Mouse (Mus musculus) gastrocnemius, adult 8-10 months (tissue): ENCODE results near the gene Oscp1. TPM values are rescaled to one million over a fixed set of nuclear protein-coding genes. Genes with fewer than 3 reads are reported as not detected.

Source experiments
- DNase-seq, 2 experiments: peaks; one replicate each; pipeline ENCODE4 v3.0.0; 2022; ENCODE audit warnings: low spot score in 2 of 2
- total RNA-seq, 4 experiments: library from RNA; stranded (reverse); gene quantifications; 2 replicates each; pipeline ENCODE4 v1.2.4; 2022

The Oscp1 gene
- total RNA-seq, result 1 to 10 TPM; 1.2 to 3.2 (median 2.9) TPM

- peak; percentile 76 to 78 for DNase-seq
Measured at GRCm38 (mm10) chr4:126058134-126058996, at the start of gene Oscp1. Gene Oscp1, plus strand, starts transcription at chr4:126058565.

GRCm38 (mm10) chr4:126017676-126018332 lies 40.6 kb upstream of the Oscp1 start:
- DNase-seq, result no peak

GRCm38 (mm10) chr4:126018966-126019538 lies 39.3 kb upstream of the Oscp1 start:
- no peak for DNase-seq

- no peak for DNase-seq
Measured at GRCm38 (mm10) chr4:126024303-126024900, 34.0 kb upstream of the Oscp1 start, which contains the start of gene Csf3r. Gene Csf3r, plus strand, starts transcription at chr4:126024550.

GRCm38 (mm10) chr4:126025801-126026200 lies 32.6 kb upstream of the Oscp1 start:
- no peak for DNase-seq

GRCm38 (mm10) chr4:126027980-126028379 lies 30.4 kb upstream of the Oscp1 start:
- DNase-seq, result no peak

- no peak for DNase-seq
Measured at GRCm38 (mm10) chr4:126029042-126029441, 29.3 kb upstream of the Oscp1 start.

GRCm38 (mm10) chr4:126030705-126031104 lies 27.7 kb upstream of the Oscp1 start:
- DNase-seq, result no peak

- DNase-seq, result no peak
Measured at GRCm38 (mm10) chr4:126035413-126035812, 23.0 kb upstream of the Oscp1 start.

GRCm38 (mm10) chr4:126046851-126047585 lies 11.3 kb upstream of the Oscp1 start, which contains the start of gene Mrps15:
Gene Mrps15, plus strand, starts transcription at chr4:126046925.
- peak; percentile 62 to 80 for DNase-seq

- no peak for DNase-seq
Measured at GRCm38 (mm10) chr4:126051617-126052016, 6.7 kb upstream of the Oscp1 start.

GRCm38 (mm10) chr4:126057207-126058133 lies 895 bp upstream of the Oscp1 start:
- DNase-seq, result no peak

- no peak for DNase-seq
Measured at GRCm38 (mm10) chr4:126058997-126059362, 615 bp downstream of the Oscp1 start.

- no peak for DNase-seq
Measured at GRCm38 (mm10) chr4:126062856-126063255, 4.5 kb downstream of the Oscp1 start.

- DNase-seq, result no peak
Measured at GRCm38 (mm10) chr4:126065241-126065640, 6.9 kb downstream of the Oscp1 start.

GRCm38 (mm10) chr4:126067401-126068077 lies 9.2 kb downstream of the Oscp1 start:
- peak; percentile 13 to 37 for DNase-seq

GRCm38 (mm10) chr4:126068842-126069241 lies 10.5 kb downstream of the Oscp1 start:
- no peak for DNase-seq

GRCm38 (mm10) chr4:126077833-126078232 lies 19.5 kb downstream of the Oscp1 start:
- no peak for DNase-seq

- DNase-seq, result no peak
Measured at GRCm38 (mm10) chr4:126079266-126079665, 20.9 kb downstream of the Oscp1 start.
